Mouse (Mus musculus) gastrocnemius, postnatal 4 days (tissue): ENCODE data around the gene St6galnac6. TPM values are rescaled to one million over a fixed set of nuclear protein-coding genes. Genes with fewer than 3 reads are reported as not detected.

Experiments used
- DNase-seq, 2 experiments: peaks; one replicate each; pipeline ENCODE4 v3.0.0; 2021 to 2022; ENCODE audit warnings: low spot score in 2 of 2, mixed read lengths in 2 of 2
- long read RNA-seq, 2 experiments: library from polyadenylated mRNA; stranded (forward); transcript quantifications; one replicate each; pipeline ENCODE4 v2.0.0; 2021
- total RNA-seq, 2 experiments: library from RNA; stranded (reverse); gene quantifications; 2 replicates each; pipeline ENCODE4 v1.2.3; 2021

Gene St6galnac6
- 10 to 100 TPM; 57.4 to 63.6 TPM for total RNA-seq
- long read RNA-seq, experiment 1, partial matches to known transcripts = 1 of 100 reads
- long read RNA-seq, experiment 1, other reads (novel, unspliced or antisense) = 98 of 100 reads
- long read RNA-seq, experiment 2, partial matches to known transcripts = 7 of 24 reads
- long read RNA-seq, experiment 2, other reads (novel, unspliced or antisense) = 10 of 24 reads

- DNase-seq = no peak
Measured at GRCm38 (mm10) chr2:32599409-32599808, at the start of gene St6galnac6. St6galnac6 (plus strand) TSS chr2:32599709.

GRCm38 (mm10) chr2:32549764-32550163 lies 49.7 kb upstream of the St6galnac6 start:
- DNase-seq = peak; percentile 87

GRCm38 (mm10) chr2:32551236-32551635 lies 48.3 kb upstream of the St6galnac6 start:
- DNase-seq = no peak

GRCm38 (mm10) chr2:32553592-32554148 lies 45.8 kb upstream of the St6galnac6 start:
- DNase-seq = no peak

- no peak for DNase-seq
Measured at GRCm38 (mm10) chr2:32555484-32555883, 44.0 kb upstream of the St6galnac6 start.

GRCm38 (mm10) chr2:32556019-32556418 lies 43.5 kb upstream of the St6galnac6 start:
- DNase-seq = no peak

- DNase-seq = no peak
Measured at GRCm38 (mm10) chr2:32559570-32559969, 39.9 kb upstream of the St6galnac6 start.

- peak in 1 of 2 experiments; percentile 66 for DNase-seq
Measured at GRCm38 (mm10) chr2:32566536-32567063, 32.9 kb upstream of the St6galnac6 start.

- DNase-seq = no peak
Measured at GRCm38 (mm10) chr2:32568149-32568548, 31.4 kb upstream of the St6galnac6 start.

GRCm38 (mm10) chr2:32568941-32569340 lies 30.6 kb upstream of the St6galnac6 start:
- DNase-seq = no peak

- DNase-seq = peak; percentile 69 to 90
Measured at GRCm38 (mm10) chr2:32570698-32571494, 28.6 kb upstream of the St6galnac6 start, which contains the start of gene Dpm2. Dpm2 (plus strand) TSS chr2:32570858.

- no peak for DNase-seq
Measured at GRCm38 (mm10) chr2:32572196-32572595, 27.3 kb upstream of the St6galnac6 start.

- DNase-seq = no peak
Measured at GRCm38 (mm10) chr2:32574497-32574896, 25.0 kb upstream of the St6galnac6 start, which contains the start of gene Pip5kl1. Pip5kl1 (plus strand) TSS chr2:32574797.

GRCm38 (mm10) chr2:32574901-32575585 lies 24.5 kb upstream of the St6galnac6 start:
- DNase-seq = no peak

- no peak for DNase-seq
Measured at GRCm38 (mm10) chr2:32575586-32576160, 23.8 kb upstream of the St6galnac6 start, which contains the start of gene 9430097D07Rik. 9430097D07Rik (minus strand) TSS chr2:32575684.

GRCm38 (mm10) chr2:32576532-32576931 lies 23.0 kb upstream of the St6galnac6 start:
- no peak for DNase-seq

- no peak for DNase-seq
Measured at GRCm38 (mm10) chr2:32578146-32579046, 21.1 kb upstream of the St6galnac6 start.

- DNase-seq = no peak
Measured at GRCm38 (mm10) chr2:32581450-32582095, 17.9 kb upstream of the St6galnac6 start.
